Mouse (Mus musculus) kidney, postnatal 36 days (tissue): ENCODE measurements around the gene Extl1.
"Not testable (repeated sequence)": the region's sequence is repeated elsewhere in the genome, so short reads cannot be mapped to it uniquely, and the experiment has no call there.

Source experiments
- DNase-seq, 2 experiments: peaks; one replicate each; pipeline ENCODE4 v3.0.0; 2021 to 2022; ENCODE audit warnings: mixed read lengths in 2 of 2

The Extl1 gene

DNA sequence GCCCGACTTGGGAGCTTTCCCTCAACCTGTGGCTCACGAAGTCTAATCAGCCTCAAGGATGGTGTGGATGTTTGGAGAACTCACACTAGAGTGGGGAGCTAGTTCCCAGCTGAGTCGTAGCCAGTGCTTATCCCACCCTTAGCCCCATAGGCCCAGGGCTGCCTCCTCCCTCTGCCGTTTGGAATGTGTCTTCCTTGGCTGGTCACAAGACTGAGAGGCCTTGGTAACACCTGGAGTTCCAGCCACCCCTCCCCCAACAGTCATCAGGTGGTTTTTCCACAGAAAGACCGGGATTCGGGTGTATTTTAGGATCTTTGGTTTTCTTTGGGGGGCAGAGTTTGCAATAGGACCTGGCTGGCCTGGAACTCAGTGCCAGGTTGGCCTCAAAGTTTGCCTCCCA lies 33.0 kb downstream of the Extl1 start:
- DNase-seq, result peak in 1 of 2 experiments; percentile 71

DNA sequence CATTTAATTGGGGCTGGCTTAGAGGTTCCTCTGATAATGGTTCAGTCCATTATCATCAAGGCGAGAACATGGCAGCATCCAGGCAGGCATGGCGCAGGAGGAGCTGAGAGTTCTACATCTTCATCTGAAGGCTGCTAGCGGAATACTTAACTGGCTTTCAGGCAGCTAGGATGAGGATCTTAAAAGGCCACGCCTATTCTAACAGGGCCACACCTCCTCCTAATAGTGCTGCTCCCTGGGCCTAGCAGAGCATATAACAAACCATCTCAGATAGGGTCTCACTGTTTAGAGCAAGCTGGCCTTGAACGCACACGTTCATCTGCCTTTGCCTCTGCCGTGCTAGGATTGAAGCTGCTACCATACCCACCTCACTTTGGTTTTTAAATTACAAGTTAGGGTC lies 33.8 kb downstream of the Extl1 start:
- no peak for DNase-seq

DNA sequence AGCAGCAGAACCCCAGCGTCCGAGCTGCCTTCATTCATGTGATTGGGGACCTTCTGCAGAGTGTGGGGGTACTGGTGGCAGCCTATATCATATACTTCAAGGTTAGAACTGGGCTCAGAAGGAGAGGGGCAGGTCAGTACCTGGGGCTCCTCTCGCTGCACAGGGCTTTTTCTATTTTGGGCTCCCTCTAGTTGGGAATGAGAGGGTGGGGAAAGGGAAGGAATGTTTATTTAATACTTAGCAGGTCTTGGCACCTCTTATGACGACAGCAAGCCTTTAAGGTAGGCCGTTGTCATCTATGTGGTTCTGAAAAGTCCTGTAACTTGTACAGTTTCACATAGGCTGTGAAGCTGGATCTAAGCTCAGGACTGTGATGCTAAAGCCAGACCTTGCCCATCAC lies 35.1 kb downstream of the Extl1 start:
- DNase-seq, result no peak

DNA sequence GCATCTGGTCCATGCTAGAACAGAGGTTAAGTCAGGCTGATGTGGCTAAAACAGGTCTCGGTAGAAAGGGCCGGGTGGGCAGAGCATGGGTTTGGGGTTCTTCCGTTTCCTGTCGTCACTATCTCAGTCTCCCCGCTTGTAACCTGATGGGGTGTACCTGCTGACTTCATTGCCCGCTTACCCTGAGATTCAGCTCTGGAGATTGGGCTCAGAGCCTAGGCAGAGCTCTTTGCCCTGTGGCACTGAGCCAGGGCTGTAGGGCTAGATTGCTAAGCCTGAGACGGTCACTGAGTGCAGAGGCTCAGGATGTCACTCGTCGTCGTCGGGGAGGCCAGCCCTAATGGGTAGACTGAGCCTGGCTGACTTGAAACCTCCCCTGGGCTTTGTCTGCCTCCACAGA lies 35.6 kb downstream of the Extl1 start:
- peak; percentile 87 to 91 for DNase-seq

DNA sequence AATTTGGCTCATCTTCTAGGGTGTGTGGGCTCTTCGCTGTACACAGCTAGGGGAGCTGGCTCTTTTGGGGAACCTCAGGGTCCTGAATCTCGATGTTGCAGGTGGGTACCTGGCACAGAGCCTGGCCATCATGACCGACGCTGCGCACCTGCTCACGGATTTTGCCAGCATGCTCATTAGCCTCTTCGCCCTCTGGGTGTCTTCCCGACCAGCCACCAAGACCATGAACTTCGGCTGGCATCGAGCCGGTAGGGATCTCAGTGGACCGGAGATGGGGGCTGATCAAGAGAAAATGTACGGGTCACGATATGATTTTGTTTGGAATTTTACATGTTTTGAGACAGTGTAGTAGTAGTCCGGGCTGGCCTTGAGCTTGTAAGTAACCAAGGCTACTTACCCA lies 37.8 kb downstream of the Extl1 start:
- DNase-seq, result peak in 1 of 2 experiments; percentile 67

DNA sequence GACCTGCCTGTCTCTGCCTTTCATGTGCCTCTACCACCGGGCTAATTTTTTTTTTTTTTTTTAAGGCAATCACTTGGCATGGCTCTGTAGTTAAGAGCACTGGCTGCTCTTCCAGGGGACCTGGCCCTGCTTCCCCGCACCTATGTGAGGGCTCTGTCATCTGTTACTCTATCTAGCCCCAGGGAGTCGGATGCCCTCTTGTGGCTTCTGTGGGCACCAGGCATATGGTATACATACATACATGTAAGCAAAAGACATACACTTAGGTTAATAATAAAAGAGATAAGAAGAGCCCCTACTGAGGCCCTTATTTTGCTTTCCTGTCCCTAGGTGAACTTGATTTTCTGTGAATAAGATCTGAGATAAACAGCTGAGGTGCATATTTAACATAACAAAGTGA lies 39.0 kb downstream of the Extl1 start:
- DNase-seq, result no peak

DNA sequence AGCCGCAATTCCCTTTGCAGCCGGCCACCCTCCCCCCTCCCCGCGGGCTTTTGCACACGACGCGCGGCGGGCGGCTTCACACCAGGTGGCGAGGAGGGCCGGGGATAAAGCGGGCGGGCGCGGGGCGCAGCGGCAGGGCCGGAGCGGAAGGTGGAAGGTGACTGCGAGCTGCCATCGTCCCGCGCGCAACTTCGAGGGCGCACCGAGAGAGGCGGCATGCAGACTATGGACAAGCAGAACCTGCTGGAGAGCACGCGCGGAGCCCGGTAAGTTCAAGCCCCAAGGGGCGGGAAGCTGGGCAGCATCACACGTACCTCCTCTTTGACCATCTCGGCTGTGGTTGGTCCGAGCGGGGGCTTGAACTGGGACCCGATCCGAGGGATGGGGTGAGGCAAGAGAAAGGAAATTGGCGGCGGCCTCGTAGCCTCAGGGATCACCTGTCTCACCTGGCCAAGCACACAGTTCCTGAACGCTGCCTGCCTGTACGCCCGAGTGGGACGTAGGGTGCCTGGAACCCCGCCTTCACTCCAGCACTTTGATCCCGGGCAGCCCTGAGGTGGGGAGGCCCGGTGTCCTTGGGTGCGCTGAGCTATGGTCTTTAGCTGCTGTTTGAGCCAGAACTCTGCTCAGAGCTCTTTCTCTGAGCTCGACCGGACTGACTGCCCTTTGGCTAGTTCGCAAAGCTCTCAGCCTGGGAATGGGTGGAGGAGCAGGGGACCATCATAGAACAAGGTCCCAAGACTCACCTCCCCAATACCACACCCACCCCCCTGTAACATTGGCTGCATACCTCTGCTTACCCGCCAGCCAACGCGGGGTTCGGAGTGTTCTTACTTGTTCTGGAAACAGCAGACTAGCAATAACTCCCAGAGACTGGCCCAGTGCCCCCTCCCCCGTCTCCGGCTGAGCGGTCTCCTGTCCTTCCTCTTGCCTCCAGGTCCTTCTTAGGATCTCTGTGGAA lies 40.3 kb downstream of the Extl1 start, which contains the start of gene Slc30a2:
Gene Slc30a2, plus strand, starts transcription at position 111 of the 961 bp plus-strand sequence.
- peak; percentile 77 to 83 for DNase-seq

DNA sequence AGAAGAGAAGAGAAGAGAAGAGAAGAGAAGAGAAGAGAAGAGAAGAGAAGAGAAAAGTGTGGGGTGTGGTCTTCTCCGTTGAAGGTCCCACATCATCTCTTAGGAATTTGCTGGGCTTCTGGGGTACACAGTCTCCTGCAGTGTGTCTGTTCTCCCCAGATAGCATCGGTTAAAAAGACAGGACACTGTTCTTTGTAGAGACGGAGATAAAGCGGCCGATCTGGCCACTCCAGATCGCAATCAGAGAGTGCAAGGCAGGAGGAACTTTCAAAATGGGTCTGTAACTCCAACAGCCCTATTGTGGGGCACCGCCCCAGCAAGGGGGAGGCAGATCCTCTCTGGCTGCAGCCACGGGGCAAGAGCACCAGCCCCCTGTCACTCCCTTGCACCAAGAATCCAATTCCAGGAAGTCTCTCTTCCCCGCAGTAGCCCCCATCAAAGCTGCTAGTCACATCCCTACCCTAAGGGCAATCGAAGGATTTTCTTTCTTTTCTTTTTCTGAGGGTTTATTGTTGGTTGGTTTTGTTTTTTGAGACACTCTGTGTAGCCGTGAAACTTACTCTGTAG lies 41.4 kb downstream of the Extl1 start:
- DNase-seq, result no peak

DNA sequence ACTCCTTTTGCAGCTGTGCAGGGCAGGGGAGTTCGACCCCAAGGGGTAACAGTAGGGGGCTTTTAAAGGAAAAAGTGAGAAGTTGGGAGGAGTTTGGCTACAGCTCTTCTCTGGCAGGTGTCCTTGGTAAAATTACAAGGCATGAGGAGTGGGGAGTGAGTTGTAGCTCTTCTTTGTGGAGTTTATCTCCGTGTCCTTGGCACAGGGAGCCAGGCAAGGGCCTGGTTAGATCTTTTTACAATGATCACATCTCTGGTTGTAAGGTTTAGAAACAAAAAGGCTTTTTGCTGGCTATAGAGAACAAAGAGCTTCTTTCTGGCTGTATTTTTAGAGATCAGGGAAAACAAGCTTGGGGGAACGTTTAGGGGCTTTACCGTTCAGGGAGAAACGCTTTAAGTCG lies 42.4 kb downstream of the Extl1 start:
- not testable (repeated sequence) for DNase-seq

DNA sequence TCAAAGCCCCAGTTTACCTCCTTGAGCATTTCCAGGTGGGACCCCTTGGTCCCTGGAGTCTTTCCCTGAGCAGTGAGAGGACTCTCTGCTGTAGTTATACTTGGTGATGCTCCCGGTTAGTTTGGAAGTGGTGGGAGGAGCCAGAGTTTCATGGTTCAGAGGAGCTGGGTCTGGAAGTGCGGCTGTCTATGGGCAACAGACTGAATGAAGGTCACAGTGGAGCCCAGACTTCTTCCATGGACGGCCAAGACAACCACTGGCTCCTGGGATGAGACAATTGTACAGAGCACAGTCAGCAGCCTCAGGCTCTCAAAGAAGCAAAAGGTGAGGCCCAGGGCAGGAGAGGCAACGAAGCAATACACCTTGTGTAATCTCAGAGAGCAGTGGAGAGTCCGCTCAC lies 53.4 kb downstream of the Extl1 start:
- peak; percentile 75 to 86 for DNase-seq

DNA sequence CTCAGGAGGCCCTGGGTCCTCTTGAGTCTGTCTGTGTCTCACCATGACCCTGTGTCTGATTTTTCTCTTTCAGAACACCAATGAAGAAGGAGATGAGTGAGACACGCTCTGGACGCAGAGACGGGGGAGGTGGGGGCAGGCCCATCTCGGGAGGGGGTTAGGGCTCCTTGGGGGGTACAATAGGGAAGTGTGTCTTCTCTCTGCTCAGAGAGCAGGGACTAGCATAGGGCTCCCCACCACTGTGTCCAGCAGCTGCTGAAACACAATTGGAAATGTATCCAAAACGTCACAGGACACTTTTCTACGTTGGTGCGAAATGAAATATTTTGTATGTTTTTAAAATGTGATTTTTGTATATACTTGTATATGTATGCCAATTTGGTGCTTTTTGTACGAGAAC lies 54.8 kb downstream of the Extl1 start:
- DNase-seq, result no peak

DNA sequence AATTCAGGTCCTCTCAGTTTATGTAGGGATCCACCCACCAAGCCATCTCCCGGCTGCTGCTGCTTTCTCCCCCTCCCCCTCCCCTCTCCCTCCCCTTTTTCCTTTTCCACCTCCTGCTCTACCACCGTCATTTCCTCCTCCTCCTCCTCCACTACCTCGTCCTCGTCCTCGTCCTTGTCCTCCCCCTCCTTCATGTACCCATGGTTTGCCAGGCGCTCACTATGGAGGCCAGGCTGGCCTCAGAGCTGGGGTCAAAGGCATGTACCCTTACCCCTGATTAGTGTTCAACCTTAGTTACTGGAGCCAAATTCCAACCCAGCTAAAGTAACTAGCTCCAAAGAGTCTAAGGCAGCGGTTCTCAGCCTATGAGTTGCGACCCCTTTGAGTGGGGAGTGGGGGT lies 55.5 kb downstream of the Extl1 start:
- DNase-seq, result peak; percentile 58 to 74

DNA sequence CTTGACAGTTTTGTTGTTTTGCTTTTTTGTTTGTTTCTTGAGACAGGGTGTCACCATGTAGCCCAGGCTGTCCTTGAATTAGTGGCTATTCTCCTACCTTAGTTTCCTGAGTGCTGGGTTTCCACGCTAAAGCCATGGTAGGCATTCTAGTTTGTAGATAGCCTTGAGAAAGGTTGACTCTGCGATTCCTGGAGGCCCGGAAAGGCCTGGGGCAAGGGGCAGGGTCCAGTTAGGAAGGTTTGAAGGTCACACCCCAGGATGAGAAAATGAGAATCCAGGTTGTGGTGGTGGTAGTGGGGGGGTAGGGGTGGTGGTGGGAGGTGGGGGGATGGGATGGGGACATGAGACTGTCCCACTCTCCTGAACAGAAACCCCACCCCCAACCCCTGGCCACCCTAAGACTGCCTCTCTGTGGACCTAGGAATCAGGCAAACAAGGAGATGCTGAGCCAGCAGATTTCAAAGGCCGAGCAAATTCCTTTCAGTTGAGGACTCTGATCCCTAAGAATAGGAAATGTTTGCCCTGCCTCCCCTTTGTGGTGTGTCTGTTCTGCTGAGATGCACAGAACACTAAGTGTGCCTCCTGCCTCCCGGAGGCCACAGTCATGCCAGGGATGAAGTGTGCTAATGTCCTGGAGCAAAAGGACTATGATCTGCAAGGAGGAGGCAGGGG lies 56.7 kb downstream of the Extl1 start:
- DNase-seq, result peak; percentile 84 to 92

DNA sequence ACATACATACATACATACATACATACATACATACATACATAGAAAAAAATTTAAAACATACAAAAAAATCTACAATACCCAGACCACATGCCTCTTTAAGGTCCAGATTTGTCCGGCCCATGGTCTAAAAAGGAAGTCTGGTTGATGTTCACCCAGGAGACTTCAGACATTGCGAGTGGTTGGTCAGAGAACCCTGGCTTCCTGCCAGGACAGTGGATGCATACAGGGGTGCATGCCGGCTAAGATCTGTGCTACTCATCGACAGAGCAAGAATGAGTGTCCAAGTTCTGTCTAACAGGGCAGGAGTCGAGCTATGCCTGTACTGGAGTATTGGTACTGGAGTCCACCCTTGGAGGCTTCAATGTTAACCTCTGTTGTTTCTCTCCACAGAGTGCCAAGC lies 59.0 kb downstream of the Extl1 start:
- peak; percentile 90 to 92 for DNase-seq

DNA sequence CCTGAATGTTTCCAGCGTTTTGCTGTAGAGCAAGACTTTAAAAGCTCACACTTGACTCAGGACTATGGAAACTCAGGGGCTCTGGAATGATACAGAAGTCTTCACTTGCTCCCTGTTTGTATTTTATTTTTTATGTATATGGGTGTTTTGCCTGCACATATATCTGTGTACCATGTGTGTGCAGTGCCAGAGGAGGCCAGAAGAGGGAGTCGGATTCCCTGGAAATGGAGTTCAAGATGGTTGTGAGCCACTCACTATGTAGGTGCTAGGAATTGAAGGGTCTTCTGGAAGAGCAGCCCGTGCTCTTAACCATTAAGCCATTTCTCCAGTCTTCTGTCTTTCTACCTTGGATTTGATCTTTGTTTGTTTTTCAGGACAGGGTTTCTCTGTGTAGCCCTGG lies 62.1 kb downstream of the Extl1 start:
- peak in 1 of 2 experiments; percentile 52 for DNase-seq

DNA sequence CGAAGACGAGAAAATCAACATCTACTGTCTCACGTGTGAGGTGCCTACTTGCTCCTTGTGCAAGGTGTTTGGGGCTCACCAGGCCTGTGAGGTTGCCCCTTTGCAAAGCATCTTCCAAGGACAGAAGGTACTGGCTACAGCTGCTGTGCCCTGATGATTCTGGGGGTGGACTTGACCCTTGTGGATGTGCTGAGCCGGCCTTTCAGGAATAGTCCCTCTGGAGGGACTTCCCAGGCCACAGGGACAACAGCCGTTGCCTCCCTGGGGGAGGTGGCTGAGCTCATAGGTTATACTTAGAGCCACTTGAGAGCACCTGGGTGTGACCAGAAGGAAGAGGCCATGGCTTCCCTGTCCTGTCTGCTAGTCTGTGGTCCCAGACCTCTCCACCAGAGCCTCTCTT lies 64.0 kb downstream of the Extl1 start:
- DNase-seq, result no peak

DNA sequence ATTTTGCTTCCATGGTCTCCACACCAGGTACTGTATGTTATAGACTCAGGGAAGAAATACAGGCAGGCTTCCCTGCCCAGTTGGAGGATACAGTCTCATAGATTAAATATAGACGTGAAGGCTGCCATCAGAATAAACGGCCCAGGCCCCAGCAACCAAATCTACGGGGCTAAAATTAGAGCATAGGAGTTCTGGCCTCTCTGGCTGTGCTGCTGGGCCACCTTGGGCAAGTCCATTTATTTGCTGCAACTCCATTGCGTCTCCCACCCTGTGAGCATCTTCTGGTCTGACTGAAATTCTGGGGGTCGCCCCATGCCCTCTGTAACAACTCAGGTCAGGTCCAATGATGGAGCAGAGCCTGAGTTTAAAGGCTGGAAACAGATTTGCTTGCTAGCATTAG lies 64.6 kb downstream of the Extl1 start:
- no peak for DNase-seq

DNA sequence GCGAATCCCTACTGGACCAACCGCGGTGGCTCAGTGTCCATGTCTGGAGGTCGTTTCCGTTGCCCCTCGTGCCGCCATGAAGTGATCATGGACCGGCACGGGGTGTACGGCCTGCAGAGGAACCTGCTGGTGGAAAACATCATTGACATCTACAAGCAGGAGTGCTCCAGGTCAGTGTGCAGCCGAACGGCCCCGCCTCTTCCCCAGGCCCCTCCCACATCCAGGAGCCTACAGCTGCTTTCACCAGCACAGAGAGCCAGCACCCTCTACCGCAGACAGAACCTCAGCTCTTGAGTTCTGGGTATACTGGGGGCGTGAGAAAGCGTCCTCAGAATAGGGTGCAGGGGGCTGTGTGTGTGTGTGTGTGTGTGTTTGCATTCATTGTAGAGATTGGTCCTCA lies 67.3 kb downstream of the Extl1 start:
- DNase-seq, result peak; percentile 44 to 77

DNA sequence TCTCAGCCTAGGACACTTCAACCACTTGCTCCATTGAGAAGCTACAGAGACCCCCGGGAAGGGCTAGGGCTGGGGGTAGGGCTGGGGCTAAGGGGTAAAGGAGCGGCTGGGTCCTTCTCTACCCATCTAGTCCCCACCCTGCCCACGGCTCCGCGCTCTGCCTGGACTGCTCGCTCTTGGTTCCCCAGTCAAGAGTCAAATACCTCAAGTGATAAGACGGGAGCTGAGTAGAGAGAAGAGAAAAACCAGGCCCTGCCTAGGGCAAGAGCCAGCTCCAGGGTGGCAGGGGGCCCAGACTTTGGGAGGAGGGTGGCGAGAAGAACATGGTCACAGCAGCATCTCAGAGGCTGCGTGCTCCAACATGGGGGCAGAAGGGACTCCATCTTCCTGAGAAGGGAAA lies 68.2 kb downstream of the Extl1 start:
- no peak for DNase-seq

DNA sequence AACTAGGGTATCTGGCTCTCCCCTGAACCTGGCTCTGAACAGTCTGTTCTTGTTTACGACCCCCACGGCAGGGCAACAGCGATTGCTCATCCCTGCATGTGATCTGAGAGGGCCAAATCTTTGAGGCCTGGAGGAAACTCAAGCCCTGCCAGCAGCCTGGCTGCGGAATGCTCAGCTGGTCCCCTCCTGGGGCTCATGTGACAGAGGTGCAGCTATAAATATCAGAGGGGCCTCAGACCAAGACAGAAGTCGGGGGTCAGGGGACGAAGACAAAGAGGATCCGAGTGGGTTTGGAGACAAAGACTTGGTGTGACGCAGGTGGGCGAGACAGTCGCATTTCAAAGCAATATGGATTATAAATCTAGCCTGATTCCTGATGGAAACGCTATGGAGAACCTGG lies 68.8 kb downstream of the Extl1 start, which contains the start of gene Trim63:
Gene Trim63, plus strand, starts transcription at position 245 of the 400 bp plus-strand sequence.
- no peak for DNase-seq

DNA sequence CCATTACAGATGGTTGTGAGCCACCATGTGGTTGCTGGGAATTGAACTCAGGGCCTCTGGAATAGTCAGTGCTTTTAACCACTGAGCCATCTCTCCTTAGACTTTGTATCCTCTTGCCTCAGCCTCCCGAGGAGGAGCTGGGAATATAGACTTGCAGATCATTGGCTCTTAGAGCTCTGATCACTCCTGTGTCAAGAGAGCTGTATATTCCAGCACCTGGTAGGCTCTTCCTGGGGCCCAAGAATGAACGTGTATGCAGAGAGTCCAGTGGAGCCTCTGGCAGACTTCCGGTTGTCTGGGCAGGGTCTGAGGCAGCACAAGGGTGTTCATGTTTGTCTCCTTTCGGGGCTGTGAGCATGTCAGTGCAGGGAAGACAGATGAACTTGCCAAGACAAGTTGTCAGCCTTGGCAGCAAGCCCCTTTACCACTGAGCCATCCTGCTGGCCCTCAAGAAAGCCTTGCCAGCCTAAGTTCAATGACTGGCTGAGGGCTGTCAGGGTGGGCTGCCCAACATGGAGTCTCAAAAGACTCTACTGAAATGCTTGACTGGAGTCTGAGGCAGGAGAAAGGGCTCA lies 69.5 kb downstream of the Extl1 start:
- no peak for DNase-seq

DNA sequence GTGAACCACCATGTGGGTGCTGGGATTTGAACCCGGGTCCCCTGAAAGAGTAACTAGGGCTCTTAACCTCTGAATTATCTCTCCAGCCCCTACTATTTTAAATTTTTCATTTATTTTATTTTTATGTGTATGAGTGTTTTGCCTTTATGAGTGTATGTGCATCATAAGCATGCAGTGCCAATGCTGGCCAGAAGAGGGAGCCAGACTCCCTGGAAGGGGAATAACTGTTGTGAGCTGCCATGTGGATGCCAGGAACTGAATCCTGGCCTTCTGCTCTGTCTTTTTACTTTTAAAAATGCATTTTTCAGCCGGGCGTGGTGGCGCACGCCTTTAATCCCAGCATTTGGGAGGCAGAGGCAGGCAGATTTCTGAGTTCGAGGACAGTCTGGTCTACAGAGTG lies 70.7 kb downstream of the Extl1 start:
- DNase-seq, result peak in 1 of 2 experiments; percentile 44

DNA sequence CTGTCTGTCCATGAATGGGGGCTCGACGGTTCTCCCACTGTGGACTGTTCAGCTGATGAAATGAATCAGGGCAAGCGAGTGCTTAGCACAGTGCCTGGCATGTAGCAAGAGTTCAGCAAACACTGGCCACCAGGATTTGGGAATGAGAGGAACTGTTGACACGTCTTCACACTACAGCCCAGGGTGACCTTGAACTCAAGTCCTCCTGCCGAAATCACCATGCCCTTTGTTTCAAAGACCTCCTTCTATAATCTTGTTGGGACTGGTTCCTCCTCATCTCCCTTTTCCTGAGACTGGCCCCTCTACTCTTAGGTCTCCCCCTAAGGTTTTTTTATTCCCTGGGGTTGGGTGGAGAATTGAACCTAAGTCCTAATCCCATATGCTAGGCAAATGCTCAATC lies 71.3 kb downstream of the Extl1 start:
- no peak for DNase-seq
